In the genomic region with DNA sequence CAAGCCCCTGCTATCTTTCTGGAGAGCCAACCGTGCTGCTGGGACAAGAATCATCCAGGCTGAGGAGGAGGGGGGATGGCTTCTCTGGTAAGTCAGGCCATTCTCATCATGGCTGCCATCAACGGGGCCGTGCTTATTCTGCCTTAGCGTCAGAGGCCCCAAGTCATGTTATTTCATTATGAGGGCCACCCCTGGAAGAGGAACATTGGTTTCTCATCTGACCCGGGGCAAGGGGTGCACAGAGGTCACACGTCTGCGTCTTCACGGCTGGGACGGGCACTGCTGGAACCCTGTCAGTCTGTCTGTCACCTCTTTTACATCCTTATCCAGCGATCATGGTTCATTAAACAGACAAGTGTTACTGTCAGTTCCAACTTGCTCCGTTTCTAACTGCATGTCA, we compare ENCODE assay signal across 21 mouse cellular contexts.
"Had no signal": no experiment of that assay in that cellular context is flagged by ENCODE, and none has a peak within 500 bp of the region (broad histone marks: within the 10 kb centered on the region; RNA-seq: fewer than 3 reads in every experiment).

No protein-coding gene starts in this region.

- H3K4me1 ChIP-seq: limb, embryonic 12.5 days; limb, embryonic 15.5 days had no signal

- H3K27me3 ChIP-seq: limb, embryonic 12.5 days; limb, embryonic 15.5 days; neural tube, embryonic 12.5 days; neural tube, embryonic 15.5 days had no signal

- H3K27ac ChIP-seq: limb, embryonic 12.5 days; limb, embryonic 15.5 days; liver, embryonic 14.5 days; macrophage; neural tube, embryonic 12.5 days; neural tube, embryonic 15.5 days; stomach, postnatal 0 days had no signal

- H3K9me3 ChIP-seq: limb, embryonic 12.5 days; limb, embryonic 15.5 days; neural tube, embryonic 12.5 days; neural tube, embryonic 15.5 days had no signal

- H3K4me3 ChIP-seq: limb, embryonic 12.5 days; limb, embryonic 15.5 days; neural tube, embryonic 12.5 days; neural tube, embryonic 15.5 days had no signal

- ATAC-seq: liver, postnatal 0 days; lung, postnatal 0 days had no signal

- H3K4me2 ChIP-seq: limb, embryonic 12.5 days; limb, embryonic 15.5 days; liver, embryonic 11.5 days; lung, embryonic 14.5 days; neural tube, embryonic 12.5 days; neural tube, embryonic 15.5 days had no signal

- H3K36me3 ChIP-seq: limb, embryonic 12.5 days; limb, embryonic 15.5 days; neural tube, embryonic 12.5 days; neural tube, embryonic 15.5 days had no signal

- H3K9ac ChIP-seq: limb, embryonic 12.5 days; limb, embryonic 15.5 days; liver, embryonic 14.5 days; liver, postnatal 0 days; lung, embryonic 14.5 days; neural tube, embryonic 12.5 days; neural tube, embryonic 15.5 days had no signal

- DNase-seq: kidney, adult 9 months; kidney, postnatal 14 days; kidney, postnatal 4 days; left cerebral cortex, postnatal 4 days; liver, postnatal 0 days; lung, embryonic 14.5 days; right cerebral cortex, adult 18-20 months; right cerebral cortex, postnatal 14 days; right cerebral cortex, postnatal 4 days; thymus, adult 2 months; thymus, postnatal 14 days; thymus, postnatal 4 days had no signal
